Mouse (Mus musculus) adrenal gland, postnatal 25 days (tissue): Measurements from ENCODE around the gene Bcl2l11. TPM values are rescaled to one million over a fixed set of nuclear protein-coding genes. Genes with fewer than 3 reads are reported as not detected.

Source experiments
- DNase-seq: peaks from one replicate; pipeline ENCODE4 v3.0.0; 2021; ENCODE audit warnings: mixed read lengths
- total RNA-seq: library from RNA; stranded (reverse); gene quantifications from 2 replicates; pipeline ENCODE4 v1.2.3, GENCODE M21; 2021

Bcl2l11 gene
- total RNA-seq, 1 experiment from 2014 or later: 20.2 TPM

DNA sequence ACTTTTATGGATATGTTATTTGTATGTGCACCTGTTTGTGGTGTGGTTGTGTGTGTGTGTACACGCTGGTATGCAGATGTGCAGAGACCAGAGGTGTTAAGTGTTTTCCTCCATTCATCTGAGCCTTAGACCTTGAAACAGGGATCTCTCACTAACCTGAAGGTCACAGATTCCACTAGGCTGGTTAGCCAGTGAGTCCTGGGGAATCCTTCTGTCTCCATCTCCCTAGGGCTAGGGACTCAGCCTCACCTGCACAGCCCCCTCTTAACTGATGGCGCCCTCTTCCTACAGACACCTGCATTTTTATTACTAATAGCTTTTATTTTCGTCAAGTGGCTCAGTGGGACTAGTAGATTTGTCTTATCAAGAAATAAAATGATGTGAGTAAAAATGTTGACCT lies 14.3 kb downstream of the Bcl2l11 start:
- no peak for DNase-seq

DNA sequence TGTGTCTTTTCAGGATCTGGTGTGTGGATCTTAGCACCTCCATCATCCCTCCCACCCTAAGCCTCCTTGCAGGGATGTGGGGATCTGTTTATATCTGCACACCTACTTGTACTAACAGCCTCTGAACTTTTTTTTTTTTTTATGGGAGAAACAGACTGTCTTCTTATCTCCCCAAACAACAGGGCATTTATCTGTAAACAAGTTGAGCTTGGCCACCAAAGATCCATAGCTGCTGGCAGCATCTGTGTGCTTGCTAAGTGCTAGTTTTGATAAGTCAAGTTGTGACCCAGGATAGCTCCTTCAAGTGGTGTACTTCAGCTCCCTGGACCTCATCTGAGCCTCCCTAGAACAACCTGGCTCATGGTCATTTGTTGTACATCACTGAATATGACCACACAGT lies 18.2 kb downstream of the Bcl2l11 start:
- DNase-seq: no peak

DNA sequence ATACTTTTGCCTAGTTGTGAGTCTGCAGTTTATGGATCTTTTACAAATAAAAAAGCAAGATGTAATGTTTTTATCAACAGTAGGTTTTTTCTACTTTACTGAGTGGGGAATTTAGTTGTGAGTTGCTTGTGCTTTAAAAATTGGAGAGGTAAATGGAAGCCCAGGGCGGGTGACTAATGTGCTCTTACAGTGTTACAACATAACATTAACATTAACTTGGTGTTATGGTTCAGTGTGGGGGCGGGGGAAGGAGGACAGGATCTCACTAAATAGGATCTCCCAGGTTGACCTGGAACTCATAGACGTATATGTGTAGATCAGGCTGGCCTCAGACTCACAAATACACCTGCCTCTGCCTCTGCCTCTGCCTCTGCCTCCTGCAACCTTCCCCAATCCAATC lies 19.6 kb downstream of the Bcl2l11 start:
- DNase-seq: no peak

DNA sequence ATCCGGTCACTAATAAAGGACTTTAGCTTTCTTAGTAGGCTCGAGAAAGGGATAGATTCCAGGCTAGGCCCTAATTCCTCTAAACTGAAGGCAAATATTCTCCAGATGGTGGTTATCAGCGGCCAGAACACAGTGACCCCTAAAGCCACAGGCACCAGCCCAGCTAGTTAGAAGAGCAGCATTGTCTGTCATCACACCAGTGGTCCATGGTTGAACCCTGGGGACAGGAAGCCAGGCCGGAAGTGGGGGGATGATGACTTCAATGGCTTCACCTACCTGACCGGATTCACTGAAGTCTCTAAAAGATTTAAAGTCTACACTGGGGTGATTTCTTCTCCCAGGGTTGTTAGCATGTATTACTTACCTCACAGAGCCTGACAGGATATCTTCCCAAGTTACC lies 23.8 kb downstream of the Bcl2l11 start:
- no peak for DNase-seq

DNA sequence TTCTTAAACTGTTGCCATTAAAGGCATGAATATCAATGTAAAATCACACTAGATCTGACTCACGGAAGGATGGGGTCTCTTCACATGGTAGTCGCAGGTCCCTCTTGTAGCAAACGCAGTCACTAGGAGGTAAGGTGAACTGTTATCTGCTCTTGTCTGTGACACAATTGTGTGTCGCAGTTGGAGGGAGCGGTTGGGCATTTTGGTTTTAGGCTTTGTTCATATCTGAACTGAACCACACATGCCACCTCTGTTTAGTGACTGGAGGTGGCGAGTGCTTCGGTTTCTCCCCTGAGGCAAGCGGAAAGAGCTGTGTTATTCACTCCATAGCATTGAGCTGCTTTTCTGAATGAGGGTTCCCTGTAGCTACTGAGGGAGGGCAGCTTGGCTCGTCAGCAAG lies 26.4 kb downstream of the Bcl2l11 start:
- no peak for DNase-seq

DNA sequence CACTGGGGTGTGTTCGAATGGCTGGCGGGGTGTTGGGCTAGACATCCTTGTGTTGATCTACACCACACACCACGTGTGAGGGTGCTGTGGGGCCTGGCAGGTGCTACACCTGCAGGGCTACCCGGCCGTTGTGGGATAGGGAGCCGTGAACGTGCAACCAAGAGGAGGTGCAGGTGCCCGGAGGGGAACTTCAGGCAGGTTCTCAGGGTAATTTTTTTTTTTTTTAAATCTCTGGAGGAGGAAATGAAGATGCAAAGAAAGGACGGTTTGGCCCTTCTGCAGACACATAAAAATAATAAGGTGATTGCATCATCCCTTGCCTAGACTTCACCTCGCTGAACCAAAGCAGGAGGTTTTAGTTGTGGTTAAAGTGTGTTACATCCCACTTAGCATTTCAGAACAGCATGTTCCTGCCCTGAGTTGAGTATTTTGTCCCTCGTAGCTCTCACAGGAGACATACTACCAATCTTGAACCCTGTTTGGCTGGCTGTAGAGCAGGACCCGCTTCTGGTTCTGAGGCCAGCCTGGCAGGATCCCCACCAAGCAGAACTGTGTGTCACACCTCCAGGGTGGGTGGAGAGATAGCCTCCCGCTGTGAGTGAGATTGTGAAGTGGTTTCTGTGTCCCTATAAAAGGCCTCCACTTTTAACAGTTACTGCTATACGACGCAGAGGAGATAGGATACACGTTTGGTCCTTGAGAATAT lies 27.2 kb downstream of the Bcl2l11 start:
- no peak for DNase-seq

DNA sequence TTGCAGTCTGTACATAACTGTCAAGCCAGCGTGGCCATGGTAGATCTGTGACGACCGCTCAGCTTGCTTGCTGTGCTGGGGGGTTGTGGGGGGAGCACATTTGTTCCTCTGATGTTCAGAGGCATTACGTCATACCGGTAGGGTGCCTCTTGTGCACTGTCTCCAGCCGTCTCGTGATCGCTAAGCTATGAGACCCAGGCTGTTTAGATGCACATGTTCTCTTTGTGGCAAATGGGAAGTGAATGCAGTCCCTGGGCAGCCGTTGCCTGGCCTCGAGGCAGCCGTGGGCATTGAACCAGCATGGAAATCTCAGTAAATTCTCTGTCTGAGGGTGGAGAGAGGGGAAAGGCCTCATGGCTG lies 27.7 kb downstream of the Bcl2l11 start:
- no peak for DNase-seq

DNA sequence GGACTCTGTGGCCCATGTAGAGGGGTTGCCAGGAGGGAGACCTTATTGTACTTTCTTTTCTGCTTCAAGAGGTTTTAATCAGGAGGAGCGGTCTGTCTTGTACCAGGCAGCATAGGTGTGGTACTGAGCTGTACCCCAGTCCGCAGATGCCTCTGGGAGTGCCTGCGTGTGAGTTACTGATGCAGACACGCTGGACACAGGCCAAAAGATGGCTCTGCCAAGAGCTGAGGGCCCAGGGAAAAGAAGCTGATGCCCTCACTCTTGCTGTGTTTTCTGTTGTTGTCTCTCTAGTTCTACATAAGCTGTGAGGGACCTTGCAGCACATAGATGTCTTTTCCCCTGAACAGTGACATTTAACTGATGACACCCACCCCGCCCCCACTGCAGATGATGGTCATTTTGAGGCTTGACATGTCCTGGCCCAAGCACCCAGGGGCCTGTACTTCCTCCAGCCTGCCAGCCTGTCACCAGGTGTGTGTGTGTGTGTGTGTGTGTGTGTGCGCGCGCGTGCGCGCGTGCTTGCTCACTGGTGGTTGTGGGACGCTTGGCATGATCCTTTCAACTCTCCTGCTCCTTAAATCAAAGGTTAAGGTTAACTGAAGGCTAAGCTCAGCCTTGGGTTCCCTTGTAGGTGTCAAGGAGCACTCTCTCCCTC lies 29.7 kb downstream of the Bcl2l11 start:
- peak; percentile 73 for DNase-seq

DNA sequence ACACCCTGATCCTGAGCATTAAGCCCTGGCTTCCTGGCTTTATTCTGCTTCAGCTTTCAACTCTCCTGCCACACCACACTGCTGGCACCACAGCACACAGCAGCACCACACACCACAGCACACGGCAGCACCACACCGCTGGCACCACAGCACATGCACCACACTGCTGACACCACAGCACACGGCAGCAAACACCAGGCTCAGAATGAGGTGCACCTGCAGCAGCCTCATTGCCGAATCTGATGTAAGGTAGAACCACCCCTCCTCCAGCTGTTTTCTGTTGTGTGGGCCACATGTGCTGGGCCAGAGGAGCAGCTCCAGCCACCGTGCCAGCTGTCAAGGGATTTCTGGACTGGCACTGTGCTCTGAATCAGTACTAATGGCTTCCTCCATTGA lies 30.2 kb downstream of the Bcl2l11 start:
- DNase-seq: no peak

DNA sequence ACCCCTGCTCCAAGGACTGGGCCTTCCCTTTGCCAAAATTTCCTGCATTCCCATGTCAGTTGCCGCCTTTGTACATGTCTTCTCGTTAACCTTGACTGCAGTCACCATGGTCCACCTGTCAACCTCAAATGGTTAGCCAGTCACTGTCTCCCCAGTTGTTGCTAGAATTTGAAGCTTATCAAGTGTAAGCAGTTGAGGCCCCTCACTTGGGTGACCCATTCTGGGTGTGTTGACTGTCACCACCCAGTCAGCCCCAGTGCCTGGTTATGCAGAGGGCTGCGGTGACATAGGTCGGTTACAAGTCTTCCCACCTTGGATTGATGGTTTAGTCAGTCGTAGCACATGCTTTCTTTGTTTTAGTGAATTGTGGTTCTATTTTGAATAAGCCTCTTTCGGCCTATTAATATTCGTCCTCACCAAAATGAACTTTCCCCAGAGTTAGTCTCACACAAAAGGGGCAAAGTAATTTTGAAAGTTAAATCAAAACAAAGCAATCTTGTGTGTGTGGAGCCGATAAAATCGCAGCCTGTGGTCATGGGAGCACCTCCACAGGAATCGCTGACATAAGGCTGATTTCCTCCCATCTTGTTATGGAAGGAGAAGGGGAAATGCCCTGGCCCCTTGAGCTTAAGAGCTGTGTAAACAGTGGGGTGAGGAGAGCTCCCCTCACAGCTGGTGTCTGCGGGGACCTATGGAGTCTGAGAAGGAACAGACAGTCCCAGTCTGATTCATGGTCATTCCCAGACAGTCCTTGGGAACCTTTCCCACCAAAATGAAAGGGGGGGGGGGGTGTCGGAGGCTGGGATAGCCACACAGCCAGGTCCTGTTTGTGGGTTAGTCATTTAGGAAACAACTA lies 30.9 kb downstream of the Bcl2l11 start:
- DNase-seq: no peak

DNA sequence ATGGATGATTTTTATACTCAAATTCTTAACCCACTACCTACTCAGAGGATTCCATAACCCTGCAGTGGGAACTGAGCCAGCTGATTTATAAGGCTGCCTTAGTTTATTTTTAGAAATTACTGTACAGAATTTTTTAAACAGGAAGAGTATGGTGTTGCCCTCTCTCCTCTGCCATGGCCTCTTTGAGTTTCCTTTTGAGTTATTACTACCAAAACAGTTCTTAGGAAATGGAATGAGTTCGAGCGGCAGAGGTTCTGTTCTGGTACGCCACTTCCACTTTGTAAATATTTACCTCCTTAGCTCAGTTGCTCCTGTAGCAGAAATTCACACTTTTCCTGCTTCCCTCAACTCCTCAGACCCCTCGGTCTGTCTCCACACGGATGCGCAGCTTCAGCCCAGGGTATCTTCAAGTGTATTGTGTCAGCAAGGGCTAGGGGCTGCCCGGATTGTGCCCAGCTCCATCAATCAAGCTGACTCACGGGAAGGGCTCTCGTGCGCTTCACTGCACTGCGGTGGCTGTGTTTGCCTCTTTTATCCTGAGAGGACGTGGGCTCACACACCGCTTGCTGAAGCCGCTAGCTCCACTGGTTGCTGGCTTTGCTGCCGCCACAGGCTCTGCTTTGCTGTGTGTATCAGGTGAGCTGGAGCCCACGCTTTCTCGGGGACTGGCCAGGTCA lies 33.0 kb downstream of the Bcl2l11 start:
- no peak for DNase-seq

DNA sequence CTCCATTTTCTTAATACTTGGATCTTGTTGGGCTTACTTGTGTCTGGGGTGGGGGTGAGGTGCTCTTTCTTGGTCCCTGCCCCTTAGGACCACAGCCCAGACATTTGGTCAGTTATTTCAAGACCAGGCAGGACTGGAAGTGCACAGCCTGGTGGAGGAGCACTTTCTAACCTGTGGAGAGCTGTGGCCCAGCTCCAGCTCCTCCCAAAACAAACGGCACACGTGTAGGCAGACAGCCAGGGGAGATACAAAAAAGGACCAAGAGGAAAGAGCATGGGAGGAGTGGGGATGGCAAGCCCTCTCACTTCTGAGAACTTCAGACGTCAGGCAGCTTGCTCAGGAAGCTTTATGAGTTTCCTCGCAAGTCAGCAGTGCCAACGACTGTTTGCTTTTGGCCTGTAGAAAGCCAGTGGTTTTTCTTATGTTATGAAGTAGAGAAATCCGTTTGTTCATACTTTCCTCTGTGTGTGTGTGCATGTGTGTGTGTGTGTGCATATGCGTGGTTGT lies 33.8 kb downstream of the Bcl2l11 start:
- DNase-seq: no peak

DNA sequence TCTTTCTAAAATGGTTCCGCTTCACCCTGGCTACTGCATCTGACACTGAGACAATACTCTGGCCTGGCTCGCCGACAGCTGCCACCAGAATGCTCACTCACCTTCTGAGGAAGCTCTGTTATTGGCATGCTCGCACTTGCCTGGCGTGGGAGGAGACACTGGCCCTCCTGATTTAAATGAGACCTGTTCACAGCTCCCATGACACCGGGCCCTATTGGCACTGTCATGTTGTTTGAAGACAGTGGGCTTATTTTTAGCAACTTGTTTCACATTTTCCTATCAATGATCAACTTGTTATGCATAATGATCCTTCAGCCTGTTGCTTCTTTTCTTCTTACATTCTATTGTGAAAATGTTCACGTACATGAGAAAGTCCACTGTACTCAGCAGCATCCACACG lies 37.3 kb downstream of the Bcl2l11 start:
- DNase-seq: no peak

DNA sequence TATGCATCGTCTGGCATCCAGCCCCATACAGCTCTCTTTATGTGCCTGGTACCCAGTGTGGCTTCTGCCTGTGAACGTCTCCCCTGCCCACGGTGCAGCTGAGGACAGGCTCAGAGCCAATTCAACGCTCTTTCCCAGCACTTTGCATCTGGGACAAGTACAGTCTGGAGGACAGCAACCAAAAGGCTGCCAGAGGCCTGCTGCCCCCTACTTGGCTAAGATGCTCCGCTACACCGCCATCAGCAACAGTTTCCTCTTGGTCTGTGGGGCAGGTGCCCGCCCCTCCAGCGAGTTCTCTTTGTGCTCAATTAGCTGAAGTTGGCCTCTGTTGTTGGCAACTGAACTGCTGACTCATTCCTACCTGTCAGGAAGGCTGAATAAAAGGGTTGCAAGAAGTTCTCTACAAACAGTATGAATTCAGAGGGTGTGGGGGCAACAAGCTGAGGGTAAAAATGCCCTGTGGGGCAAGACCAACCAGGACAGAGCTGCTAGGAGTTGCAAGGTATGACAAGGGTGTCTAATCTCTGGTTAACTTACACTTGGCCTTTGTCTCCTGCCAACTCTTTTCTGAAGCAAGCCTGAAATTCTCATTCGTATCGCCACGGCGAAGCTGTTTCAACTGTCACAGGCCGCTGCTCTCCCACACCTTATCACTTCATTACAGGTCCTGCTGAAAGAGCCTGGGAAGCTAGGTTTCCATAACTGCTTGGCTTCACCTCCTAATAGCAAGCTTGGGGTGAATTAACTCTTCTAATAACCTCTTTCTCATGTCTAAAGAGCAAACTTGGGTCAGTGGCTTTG lies 41.0 kb downstream of the Bcl2l11 start:
- no peak for DNase-seq

DNA sequence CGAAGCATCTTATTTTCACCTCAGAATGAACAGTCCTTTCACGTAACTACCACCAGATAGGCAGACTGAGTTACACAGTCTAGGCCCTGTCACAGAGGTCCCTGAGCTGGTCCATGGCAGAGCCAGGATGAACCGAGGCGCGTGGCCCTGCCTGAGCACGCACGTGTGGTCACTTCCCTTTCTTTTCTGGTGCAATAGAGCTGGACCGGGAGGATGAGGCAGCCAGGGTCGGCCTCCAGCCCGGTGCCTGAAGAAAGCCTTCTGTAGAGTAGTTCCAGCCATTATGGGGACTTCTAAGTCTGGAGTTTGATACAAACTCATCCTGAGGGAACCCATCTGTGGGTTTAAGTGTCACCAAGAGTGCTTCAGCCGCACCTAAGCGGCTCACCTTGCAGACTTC lies 42.1 kb downstream of the Bcl2l11 start:
- DNase-seq: no peak

DNA sequence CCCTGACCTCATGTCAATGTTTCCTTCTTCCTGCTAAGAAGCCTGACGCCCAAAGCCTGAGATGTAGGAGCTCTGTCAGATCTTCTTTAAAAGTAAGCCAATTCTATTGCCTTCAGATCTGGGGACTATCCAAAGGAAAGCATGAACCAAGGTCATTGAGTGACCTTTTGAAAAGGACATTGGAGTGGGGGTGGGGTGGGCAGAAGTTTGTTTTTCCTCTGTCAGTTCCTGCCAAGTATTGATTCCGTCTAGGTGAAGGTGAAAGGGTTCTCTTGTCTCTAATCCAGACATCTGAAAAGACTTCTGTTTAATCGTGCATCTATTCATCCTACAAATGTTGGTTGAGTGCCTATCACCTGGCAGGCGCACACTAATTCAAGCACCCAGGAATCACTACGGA lies 43.6 kb downstream of the Bcl2l11 start:
- DNase-seq: no peak

DNA sequence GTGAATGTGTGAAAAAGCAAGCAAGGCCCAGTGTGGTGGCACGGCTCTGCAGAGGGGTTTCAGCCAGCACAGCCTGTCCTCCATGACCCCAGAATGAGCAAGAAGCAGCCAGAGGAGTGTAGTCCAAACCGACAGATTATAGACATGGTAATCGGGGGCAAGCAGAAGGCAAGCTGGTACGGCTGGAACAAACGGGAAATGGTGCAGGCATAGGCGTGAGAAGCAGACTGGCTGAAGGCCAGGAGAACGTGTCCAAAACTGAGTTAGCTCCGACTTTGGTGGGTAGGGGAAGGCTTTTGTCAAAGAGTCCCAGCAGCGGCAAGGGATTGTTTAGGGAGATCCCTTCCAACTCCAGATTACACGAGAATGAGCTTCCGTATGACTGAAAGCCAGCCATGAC lies 44.1 kb downstream of the Bcl2l11 start:
- no peak for DNase-seq

DNA sequence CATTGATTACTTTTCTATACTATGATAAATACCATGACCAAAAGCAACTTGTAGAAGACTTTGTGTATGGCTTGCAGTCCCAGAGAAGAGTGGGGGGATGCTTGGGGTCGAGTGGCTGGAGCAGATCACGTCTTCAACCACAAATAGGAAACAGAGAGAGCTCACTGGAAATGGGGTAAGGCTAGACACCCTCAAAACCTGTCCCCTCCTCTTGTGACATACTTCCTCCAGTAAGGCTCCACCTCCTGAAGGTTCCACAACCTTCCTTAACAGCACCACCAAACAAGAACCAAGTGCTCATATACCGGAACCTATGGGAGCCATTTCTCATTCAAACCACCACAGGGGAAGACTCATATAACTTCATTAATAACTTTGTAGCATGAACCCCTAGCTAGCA lies 44.8 kb downstream of the Bcl2l11 start:
- no peak for DNase-seq

DNA sequence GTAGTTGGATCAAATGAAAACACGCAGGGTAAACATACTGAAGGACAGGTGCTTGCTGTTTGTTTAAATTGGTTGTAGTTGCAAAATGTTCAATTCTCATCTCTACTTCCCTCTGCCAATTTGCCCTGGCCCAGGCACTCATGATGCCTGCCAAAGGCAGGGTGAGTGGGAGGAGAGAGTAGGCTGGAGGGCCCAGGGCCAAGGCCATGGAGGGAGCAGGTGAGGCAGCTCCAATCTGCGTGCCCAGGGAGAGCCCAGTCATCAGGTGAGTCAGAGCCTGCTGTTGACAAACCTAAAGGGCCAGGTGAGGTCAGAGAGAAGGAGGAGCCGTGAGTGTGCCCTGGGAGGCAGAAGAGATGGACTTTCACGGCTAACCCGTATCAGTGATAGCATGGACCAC lies 46.4 kb downstream of the Bcl2l11 start:
- DNase-seq: peak; percentile 58

DNA sequence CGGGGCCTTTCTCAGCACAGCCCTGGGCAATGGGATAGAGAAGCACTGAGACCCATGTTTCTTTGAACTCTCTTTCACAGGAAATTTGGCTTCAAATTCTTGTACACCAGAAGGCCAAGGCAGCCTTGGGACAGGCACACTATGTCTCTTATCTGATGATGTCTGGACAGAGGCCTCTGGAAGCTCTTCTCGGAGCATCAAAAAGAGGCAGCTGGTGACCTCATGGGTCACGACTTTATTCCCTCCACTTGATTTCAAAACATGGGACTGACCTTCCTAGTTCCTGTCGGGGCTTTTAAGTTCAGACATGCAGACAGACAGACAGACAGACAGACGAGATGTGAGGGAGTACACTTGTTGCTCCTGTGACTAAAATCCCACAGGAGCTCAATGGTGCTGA lies 48.3 kb downstream of the Bcl2l11 start:
- no peak for DNase-seq

DNA sequence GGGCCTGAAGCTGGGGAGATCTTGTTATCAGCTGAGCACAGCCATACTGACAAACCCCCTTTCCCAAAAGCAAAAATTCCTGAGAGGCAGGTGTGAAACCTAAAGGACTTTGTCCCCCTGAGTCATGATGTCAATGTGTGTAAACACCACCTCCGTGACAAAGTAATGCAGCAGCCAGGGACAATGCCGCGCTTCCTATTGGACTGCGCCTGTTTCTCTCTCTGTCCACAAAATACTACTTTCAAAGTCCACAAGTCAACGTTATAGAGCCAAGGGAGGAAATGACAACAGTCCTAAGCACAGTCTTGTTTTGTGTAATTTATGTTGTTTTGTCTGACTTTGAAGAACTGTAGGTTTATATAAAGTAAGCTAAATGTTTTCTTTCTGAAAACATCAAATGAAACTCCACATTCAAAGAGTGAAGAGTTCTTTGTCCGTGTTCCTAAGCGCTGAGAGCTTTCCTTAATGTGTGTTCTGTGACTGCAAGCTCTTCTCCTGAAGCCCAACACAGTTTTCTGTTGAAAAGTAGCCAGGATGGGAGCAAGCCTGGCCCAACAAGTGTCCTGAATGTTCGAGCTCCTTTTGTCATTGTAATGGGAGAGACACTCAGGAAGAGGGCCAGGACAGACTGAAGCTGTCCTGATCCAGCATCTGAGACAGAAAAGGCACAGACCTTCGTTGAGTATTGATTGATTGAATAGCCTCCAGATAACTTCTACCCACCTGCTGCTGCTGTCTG lies 48.9 kb downstream of the Bcl2l11 start:
- DNase-seq: no peak
